Mouse (Mus musculus) neural tube, embryonic 14.5 days (tissue): ENCODE results near the gene Rac2. TPM values are rescaled to one million over a fixed set of nuclear protein-coding genes. Genes with fewer than 3 reads are reported as not detected.

Experiments used
- ATAC-seq: fragments of 200-750 bp; cut with Nextera tagmentation; 2 replicates; pipeline ENCODE4 v1.8.0; 2017; ENCODE audit warnings: low read depth, mild to moderate bottlenecking, moderate TSS enrichment, moderate library complexity
- H3K27ac ChIP-seq: fragments of 300-500 bp; sonication (generic); 2 replicates; pipeline ENCODE4 v1.5.1; 2014; ENCODE audit warnings: low read depth, mild to moderate bottlenecking, control low read depth, low read length, moderate library complexity, mixed read lengths
- H3K27me3 ChIP-seq: fragments of 300-500 bp; sonication (generic); 2 replicates; pipeline ENCODE4 v1.6.1; 2014; ENCODE audit warnings: low read length; ENCODE audit not compliant: control insufficient read depth, insufficient read depth
- H3K36me3 ChIP-seq: fragments of 300-500 bp; sonication (generic); 2 replicates; pipeline ENCODE4 v1.6.1; 2014; ENCODE audit warnings: low read length, mixed read lengths; ENCODE audit not compliant: control insufficient read depth, insufficient read depth
- H3K4me1 ChIP-seq: fragments of 300-500 bp; sonication (generic); 2 replicates; pipeline ENCODE4 v1.6.1; 2014; ENCODE audit warnings: low read length; ENCODE audit not compliant: control insufficient read depth, insufficient read depth
- H3K4me2 ChIP-seq: fragments of 300-500 bp; sonication (generic); 2 replicates; pipeline ENCODE4 v1.6.1; 2014; ENCODE audit warnings: mild to moderate bottlenecking, low read depth, low read length, control low read depth
- H3K4me3 ChIP-seq: fragments of 300-500 bp; sonication (generic); 2 replicates; pipeline ENCODE4 v1.5.1; 2014; ENCODE audit warnings: low read depth, low read length, control low read depth, mixed read lengths
- H3K9ac ChIP-seq: fragments of 300-500 bp; sonication (generic); replicated peaks from 2 replicates; pipeline ENCODE4 v1.6.1; 2014; ENCODE audit warnings: low read depth, mild to moderate bottlenecking, control low read depth, low read length, mixed read lengths
- H3K9me3 ChIP-seq: fragments of 300-500 bp; sonication (generic); 2 replicates; pipeline ENCODE4 v1.6.1; 2016; ENCODE audit warnings: low read length; ENCODE audit not compliant: control insufficient read depth
- WGBS: fragments of 180-500 bp; shearing (Covaris S2); extraction: QIAGEN DNeasy Blood & Tissue Kit; methylation state at CpG from one replicate; pipeline ENCODE4 v1.1.7; 2014; 5-methylcytosine and 5-hydroxymethylcytosine counted together
- polyA plus RNA-seq: library from polyadenylated mRNA; unstranded; fragments of >200 nt; fragmentation: Nextera tagmentation; extraction: Ambion mirVana; gene quantifications from 2 replicates; pipeline ENCODE4 v1.2.1, GENCODE M21; 2014

Gene Rac2
- polyA plus RNA-seq = 6.9 and 9.0 TPM in 2 replicates

DNA sequence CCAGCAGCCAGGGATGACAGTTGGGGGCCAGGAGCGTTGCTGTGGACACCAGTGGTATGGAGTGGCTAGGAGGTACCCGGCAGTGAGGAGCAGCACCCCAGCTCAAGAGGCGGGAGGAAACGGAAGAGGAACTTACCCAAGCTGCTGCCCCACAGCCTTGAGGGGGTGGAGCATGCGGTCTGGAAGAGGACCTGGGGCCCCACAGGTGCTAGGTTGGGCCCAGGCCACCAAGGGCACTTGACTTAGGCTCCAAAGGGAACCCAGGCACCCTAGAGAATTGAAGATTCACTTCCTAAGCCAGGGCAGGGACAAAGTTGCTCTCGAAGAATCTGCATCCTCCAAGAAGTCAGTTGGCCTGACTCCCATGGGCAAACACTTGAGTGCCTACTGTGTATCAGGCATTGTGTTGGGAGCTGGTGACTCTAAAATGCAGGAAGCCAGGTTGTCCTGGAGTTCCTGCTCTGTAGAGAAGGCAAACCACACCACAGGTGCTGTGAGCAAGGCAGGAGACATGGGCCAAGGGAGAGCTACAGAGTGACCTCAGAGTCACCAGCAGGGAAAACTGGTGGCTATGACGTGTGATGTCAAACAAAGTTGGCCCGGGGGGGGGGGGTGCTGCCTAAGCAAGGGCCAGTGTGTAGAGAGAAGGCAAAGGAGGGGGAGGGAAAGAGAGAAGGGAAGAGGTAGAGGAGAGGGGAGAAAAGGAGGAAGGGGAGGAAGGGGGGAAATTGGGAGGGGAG is at the start of gene Rac2:
TSS of gene Rac2 (minus strand) at position 126 of the 740 bp plus-strand sequence.
- H3K9ac ChIP-seq = no peak within 1 kb of the TSS
- H3K9me3 ChIP-seq = no peaks in the 10 kb centered on the region
- H3K4me2 ChIP-seq = no peak within 1 kb of the TSS
- H3K4me3 ChIP-seq = no peak within 1 kb of the TSS
- no peaks in the 10 kb centered on the region for H3K4me1 ChIP-seq
- 88% methylated on average over 8 of the region's 8 CpGs for WGBS
- no peaks in the 10 kb centered on the region for H3K27me3 ChIP-seq
- ATAC-seq = no peak
- H3K36me3 ChIP-seq = no peaks in the 10 kb centered on the region
- H3K27ac ChIP-seq = no peak within 1 kb of the TSS

DNA sequence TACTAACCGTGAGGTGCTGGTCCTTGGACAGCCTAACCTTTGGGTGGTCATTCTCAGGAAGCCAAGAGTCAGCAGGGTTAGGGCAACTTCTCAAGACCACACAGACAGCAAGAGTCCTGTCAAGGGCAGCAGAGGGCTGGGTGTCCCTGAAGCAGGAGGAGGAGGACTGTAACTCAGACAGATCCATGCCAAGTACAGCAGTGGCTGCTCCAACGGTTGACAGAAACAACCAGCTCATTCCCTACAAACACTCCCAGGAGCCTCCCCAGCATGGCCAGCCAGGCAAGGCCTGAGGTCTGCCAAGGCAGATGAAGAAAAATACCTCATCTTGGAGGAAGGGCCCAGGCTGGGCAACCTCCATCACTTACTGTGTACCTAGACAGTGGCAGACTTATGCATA is 44.4 kb upstream of the Rac2 start:
- no peak for ATAC-seq
- Histone ChIP-seq H3K27me3 (no peaks in the 10 kb centered on the region), H3K9ac (no peak overlapping the region), H3K4me1 (no peaks in the 10 kb centered on the region), H3K4me3 (no peak overlapping the region), H3K36me3 (no peaks in the 10 kb centered on the region), H3K27ac (no peak overlapping the region), H3K9me3 (no peaks in the 10 kb centered on the region), H3K4me2 (no peak overlapping the region)
- 94% methylated on average over 2 of the region's 2 CpGs for WGBS

DNA sequence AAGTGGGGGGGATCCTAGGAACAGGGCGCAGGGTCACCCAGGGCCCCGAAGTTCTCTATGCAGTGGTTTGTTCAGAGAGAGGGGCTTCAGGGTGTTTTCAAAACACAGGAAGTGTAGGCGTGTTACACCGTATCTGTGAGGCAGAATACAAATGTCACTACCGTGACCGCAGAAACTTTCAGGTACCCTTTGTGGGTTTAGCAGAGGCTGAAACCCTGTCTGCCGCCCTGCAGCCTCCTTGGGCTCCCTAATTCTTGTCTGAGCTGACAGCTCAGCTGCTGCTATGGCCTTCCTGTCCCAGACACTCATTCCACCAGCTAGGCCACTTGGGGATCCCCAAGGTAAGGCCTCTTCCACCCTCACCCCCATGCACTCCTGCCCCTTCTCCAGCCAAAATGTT is 42.0 kb upstream of the Rac2 start:
- Histone ChIP-seq H3K4me2 (no peak overlapping the region), H3K4me1 (peaks cover 2% of the 10 kb centered on the region; the same call in 1 of the 2 replicates), H3K4me3 (no peak overlapping the region), H3K9ac (no peak overlapping the region), H3K27me3 (no peaks in the 10 kb centered on the region), H3K36me3 (no peaks in the 10 kb centered on the region), H3K27ac (no peak overlapping the region), H3K9me3 (no peaks in the 10 kb centered on the region)
- ATAC-seq = no peak
- 92% methylated on average over 7 of the region's 7 CpGs for WGBS

DNA sequence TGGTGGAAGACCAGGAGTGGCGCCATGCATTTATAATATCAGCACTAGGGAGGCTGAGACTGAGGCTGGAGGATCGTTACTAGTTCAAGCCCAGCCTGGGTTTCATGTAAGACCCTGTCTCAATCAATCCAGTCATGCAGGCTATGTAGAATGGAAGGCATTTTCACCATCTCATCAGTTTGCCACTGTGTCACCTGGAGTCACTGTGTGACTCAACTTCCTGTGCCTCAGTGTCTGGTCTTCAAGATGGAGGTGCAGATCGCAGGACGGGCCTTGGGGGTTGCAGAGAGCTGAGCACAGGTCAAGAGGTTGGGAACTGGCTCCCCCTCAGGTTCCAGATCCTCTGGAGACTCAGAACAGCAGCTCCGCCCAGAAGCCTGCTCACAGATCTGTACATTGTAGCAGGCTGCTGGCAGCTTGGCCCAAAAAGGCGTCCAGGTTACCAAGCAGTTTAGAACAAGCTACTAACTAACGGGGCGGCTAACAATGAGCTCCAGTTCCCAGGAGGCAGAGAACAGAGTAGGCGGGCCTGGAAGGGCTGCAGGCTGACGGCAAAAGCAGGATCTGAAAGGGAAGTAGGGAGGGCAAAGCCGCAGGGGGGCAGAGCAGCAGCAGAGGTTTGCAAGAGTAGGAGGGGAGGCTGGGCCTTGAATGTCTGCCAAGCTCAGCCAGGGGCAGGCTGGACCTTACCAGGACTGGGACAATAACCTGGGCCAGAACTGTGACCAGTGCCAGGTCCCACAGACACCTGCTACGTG is 38.3 kb upstream of the Rac2 start:
- Histone ChIP-seq H3K9ac (no peak overlapping the region), H3K27me3 (no peaks in the 10 kb centered on the region), H3K4me1 (peaks cover 2% of the 10 kb centered on the region; the same call in 1 of the 2 replicates), H3K27ac (no peak overlapping the region), H3K4me2 (no peak overlapping the region), H3K9me3 (no peaks in the 10 kb centered on the region), H3K36me3 (no peaks in the 10 kb centered on the region), H3K4me3 (no peak overlapping the region)
- no peak for ATAC-seq
- 39% methylated on average over 12 of the region's 12 CpGs for whole genome bisulfite sequencing

DNA sequence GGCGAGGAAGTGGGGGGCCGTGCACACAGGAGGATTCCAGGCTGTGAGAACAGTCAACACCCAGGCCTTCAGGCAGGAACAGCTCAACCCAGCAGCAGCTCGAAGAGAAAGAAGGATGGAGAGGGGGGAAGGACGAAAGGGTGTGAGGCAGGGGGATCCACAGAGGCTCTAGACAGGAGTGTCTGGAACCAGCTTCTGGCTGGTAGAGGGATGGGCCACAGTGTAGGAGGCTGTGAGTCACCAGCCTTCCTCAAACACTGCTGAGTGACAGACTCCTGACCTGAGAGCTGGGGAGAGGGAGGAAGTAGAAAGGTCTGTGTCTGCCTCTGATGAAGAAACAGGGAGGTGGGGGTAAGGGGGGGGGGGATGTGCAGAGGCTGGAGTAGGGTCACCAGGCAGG is 34.9 kb upstream of the Rac2 start:
- no peak overlapping the region for H3K27ac ChIP-seq
- H3K27me3 ChIP-seq = no peaks in the 10 kb centered on the region
- ATAC-seq = no peak
- no peak overlapping the region for H3K4me2 ChIP-seq
- H3K4me3 ChIP-seq = no peak overlapping the region
- no peaks in the 10 kb centered on the region for H3K36me3 ChIP-seq
- H3K9ac ChIP-seq = no peak overlapping the region
- no peaks in the 10 kb centered on the region for H3K9me3 ChIP-seq
- 83% methylated on average over 4 of the region's 4 CpGs for WGBS
- H3K4me1 ChIP-seq = peaks cover 2% of the 10 kb centered on the region; the same call in 1 of the 2 replicates

DNA sequence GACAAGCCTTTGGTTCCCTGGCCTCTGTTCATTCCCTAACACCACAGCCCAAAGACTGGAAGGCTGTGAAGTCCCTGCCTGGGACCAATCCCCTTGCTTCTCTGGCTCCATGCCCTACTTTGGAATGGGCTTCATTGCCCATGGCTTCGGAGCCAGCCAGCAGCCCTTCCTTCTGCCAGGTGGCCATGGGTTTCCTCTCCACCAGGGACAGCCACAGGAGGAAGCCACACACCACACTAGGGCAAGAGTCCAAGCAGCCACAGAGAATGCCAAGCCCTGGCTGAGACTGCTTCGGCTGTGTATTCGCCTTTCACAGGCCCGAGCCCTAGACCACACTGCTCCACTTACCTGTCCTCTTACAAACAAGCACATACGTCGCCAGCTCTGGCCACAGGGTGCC is 33.5 kb upstream of the Rac2 start:
- H3K4me1 ChIP-seq = no peaks in the 10 kb centered on the region; the same call in 1 of the 2 replicates
- no peak overlapping the region for H3K4me2 ChIP-seq
- H3K9ac ChIP-seq = no peak overlapping the region
- ATAC-seq = no peak
- no peaks in the 10 kb centered on the region for H3K9me3 ChIP-seq
- no peak overlapping the region for H3K27ac ChIP-seq
- H3K27me3 ChIP-seq = no peaks in the 10 kb centered on the region
- no peak overlapping the region for H3K4me3 ChIP-seq
- WGBS = 83% methylated on average over 6 of the region's 6 CpGs
- H3K36me3 ChIP-seq = no peaks in the 10 kb centered on the region

DNA sequence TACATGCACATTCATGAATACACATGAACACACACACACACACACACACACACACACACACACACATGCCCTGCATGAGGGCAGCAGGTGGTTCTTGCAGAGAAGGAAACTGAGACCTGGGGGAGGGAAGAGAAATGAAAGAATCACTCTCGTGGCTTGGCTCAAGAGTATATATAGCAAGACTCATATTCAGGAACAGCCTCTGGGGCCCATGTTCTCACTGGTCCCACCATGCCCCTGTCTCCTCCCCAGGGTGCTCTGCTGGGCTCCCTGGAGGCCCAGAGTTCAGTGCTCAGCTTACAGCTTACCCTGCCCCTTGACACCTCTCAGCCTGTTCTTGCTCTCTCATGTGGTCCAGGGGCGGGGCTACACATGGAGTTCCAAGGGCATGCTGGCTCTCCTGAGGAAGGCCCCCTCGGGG is 32.8 kb upstream of the Rac2 start:
- Histone ChIP-seq H3K4me1 (no peaks in the 10 kb centered on the region), H3K4me2 (no peak overlapping the region), H3K27ac (no peak overlapping the region), H3K36me3 (no peaks in the 10 kb centered on the region), H3K9ac (no peak overlapping the region), H3K27me3 (no peaks in the 10 kb centered on the region), H3K4me3 (no peak overlapping the region), H3K9me3 (no peaks in the 10 kb centered on the region)
- ATAC-seq = no peak
- WGBS = 58% methylated on average over 3 of the region's 3 CpGs

DNA sequence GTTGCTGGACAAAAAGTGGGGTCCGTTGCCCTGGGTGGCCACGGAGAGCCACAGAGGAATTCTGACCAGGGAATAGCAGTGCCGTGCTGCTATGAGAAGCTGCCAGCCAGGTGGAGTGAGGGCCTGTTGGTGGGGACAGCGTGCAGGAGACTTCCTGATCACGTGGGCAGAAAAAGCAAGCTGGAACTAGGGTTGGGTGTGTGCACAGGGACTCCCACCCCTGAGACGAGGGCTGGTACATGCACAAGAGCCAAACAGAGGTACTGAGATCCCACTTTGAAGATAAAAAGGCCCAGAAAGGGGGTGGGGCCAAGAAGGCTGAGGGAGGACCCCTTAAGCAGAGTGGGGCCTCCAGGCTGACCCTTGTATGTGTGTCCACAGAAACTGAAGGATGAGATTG is 31.7 kb upstream of the Rac2 start:
- 74% methylated on average over 6 of the region's 6 CpGs for WGBS
- no peaks in the 10 kb centered on the region for H3K4me1 ChIP-seq
- no peak overlapping the region for H3K27ac ChIP-seq
- H3K9ac ChIP-seq = no peak overlapping the region
- no peak overlapping the region for H3K4me3 ChIP-seq
- no peaks in the 10 kb centered on the region for H3K27me3 ChIP-seq
- no peaks in the 10 kb centered on the region for H3K9me3 ChIP-seq
- H3K4me2 ChIP-seq = no peak overlapping the region
- no peak for ATAC-seq
- no peaks in the 10 kb centered on the region for H3K36me3 ChIP-seq

DNA sequence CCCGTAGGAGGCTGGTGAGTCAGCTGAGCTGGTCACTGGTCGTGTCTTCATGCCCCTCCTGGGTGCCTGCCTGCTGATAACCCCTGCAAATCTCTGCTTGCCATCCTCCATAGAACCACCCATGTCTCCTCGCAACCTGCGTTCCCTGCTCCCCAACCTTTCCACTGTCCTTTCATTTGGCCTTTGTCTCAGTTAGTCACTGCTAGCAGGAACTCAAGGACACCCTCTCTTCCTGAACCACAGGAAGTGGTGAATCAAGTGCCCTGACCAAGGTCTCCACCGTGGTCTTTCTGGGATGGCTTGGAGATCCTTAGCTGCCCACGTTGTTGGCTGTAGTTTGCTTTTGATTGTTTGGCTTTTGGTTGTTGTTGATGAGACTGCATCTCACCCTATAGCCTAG is 28.6 kb upstream of the Rac2 start:
- WGBS = 77% methylated on average over 6 of the region's 6 CpGs
- Histone ChIP-seq H3K4me2 (no peak overlapping the region), H3K27me3 (no peaks in the 10 kb centered on the region), H3K9me3 (no peaks in the 10 kb centered on the region), H3K4me3 (no peak overlapping the region), H3K27ac (no peak overlapping the region), H3K9ac (no peak overlapping the region), H3K4me1 (no peaks in the 10 kb centered on the region), H3K36me3 (no peaks in the 10 kb centered on the region)
- ATAC-seq = no peak
